Mouse (Mus musculus) embryonic fibroblast, embryonic 13.5 days (primary cell): Measurements from ENCODE around the gene Gm49380.

Experiments
- CTCF ChIP-seq: IDR thresholded peaks from 2 replicates; pipeline ENCODE4 v1.5.1; 2011; ENCODE audit warnings: mild to moderate bottlenecking, control low read depth, low read length, moderate library complexity, borderline replicate concordance; ENCODE audit not compliant: insufficient read depth
- POLR2A ChIP-seq: IDR thresholded peaks from 2 replicates; pipeline ENCODE4 v1.6.1; 2011; ENCODE audit warnings: low read depth, mild to moderate bottlenecking, control low read depth, low read length, moderate library complexity

DNA sequence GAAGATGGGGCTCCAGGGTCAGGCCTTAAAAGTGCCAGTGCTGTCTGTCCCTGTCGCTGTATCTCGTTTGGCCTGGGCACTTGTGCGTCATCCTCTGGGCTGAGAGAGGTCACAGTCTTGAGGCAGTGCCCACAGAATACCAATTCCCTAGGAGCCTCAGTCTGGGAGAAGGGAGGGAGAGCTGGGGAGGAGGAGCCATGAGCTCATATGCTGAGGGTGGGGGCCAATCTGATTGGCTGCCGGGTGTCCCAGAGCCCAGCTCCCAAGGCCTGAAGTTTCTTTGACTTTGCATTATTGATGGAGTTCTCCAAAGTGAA lies 40.7 kb downstream of the Gm49380 start:
- TF ChIP-seq CTCF (no peak), POLR2A (no peak)
